Mouse (Mus musculus) C2C12 (cell line): ENCODE data around the gene Rnase12.

Experiments used
- CEBPB ChIP-seq: IDR thresholded peaks from one replicate; pipeline ENCODE4 v1.6.1; 2011; ENCODE audit warnings: low read depth, mild to moderate bottlenecking, control low read depth, moderate library complexity
- CTCF ChIP-seq: IDR thresholded peaks from one replicate; pipeline ENCODE4 v1.5.1; 2011; ENCODE audit not compliant: control insufficient read depth, insufficient read depth, insufficient read length
- MAX ChIP-seq: IDR thresholded peaks from one replicate; pipeline ENCODE4 v1.6.1; 2011; ENCODE audit warnings: mild to moderate bottlenecking, control low read depth

- TF ChIP-seq MAX (no peak), CTCF (no peak), CEBPB (no peak)
Observed at GRCm38 (mm10) chr14:51027387-51028155, 29.9 kb downstream of the Rnase12 start.
